Mouse (Mus musculus): ENCODE data around the gene Onecut1. TPM values are rescaled to one million over a fixed set of nuclear protein-coding genes. Genes with fewer than 3 reads are reported as not detected.

The Onecut1 gene
- polyA plus RNA-seq, 1 experiment from 2014 or later = 2.0 TPM

DNA sequence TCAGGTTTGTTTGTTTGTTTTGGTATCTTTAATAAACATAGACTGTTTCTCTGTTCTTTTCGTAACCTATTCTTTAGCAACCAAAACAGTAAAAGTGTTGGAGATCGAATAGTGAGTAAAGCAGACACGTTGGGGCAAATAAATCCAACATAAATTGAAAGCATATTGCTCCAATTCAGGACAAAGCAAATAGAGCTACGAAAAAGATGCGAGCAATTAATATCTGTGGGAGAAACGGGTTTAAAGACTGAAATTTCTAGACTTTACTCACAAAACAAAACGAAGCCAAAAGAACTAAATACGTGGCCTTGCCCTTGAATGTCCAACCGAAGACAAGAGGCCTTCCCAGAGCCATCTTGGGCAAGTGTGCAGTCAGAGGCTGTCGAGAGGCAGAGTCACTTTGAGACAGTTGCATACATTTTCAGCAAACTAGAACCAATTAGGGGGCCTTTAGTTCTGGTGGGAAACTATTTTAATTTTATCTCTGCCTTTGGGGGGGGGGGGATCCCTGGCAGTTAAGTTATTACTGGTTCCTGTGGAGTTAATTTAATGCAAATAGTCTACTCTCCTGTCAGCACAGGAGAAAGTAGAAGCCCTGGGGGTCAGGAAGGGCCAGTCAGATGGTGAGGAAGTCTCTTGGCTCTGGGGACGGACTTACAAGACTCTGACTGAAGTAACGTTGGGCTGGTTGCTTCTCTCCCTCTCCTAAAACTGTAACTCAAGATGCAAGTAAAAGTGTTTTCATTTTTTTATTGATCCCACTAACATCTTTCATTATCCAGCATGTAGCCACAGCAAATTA, 11.5 kb upstream of the Onecut1 start:
- no peaks in the 10 kb centered on the region for H3K36me3 ChIP-seq (ENCODE audit: control insufficient read depth, insufficient read depth, low read length)
- H3K27ac ChIP-seq (ENCODE audit: low read length) = no peak overlapping the region
- H3K4me2 ChIP-seq (ENCODE audit: low read depth, low read length) = peak overlapping the region; percentile 59; the same call in 1 of the 2 replicates
- H3K4me3 ChIP-seq (replicated peaks; ENCODE audit: low read length) = no peak overlapping the region
- 14% methylated on average over 12 of the region's 12 CpGs for WGBS
- no peak for ATAC-seq (ENCODE audit: insufficient read depth, low FRiP score)
- no peak overlapping the region; the same call in 1 of the 2 replicates for H3K9ac ChIP-seq (ENCODE audit: low read length)
- peaks cover 93% of the 10 kb centered on the region for H3K27me3 ChIP-seq (ENCODE audit: control insufficient read depth, insufficient read depth, low read length)
- 0 out of 2 replicates have a peak, but pooled peaks cover 8% of the 10 kb centered on the region for H3K4me1 ChIP-seq (ENCODE audit: control insufficient read depth, insufficient read depth, low read length)
- H3K9me3 ChIP-seq (replicated peaks; ENCODE audit: control insufficient read depth, low read length) = no peaks in the 10 kb centered on the region

- Histone ChIP-seq H3K4me3 (replicated peaks; ENCODE audit: low read length) (no peak overlapping the region), H3K27ac (ENCODE audit: low read length) (no peak overlapping the region), H3K4me2 (ENCODE audit: low read depth, low read length) (no peak overlapping the region), H3K9ac (ENCODE audit: low read length) (no peak overlapping the region), H3K9me3 (replicated peaks; ENCODE audit: control insufficient read depth, low read length) (no peaks in the 10 kb centered on the region), H3K27me3 (ENCODE audit: control insufficient read depth, insufficient read depth, low read length) (peaks cover 93% of the 10 kb centered on the region), H3K4me1 (ENCODE audit: control insufficient read depth, insufficient read depth, low read length) (0 out of 2 replicates have a peak, but pooled peaks cover 8% of the 10 kb centered on the region), H3K36me3 (ENCODE audit: control insufficient read depth, insufficient read depth, low read length) (no peaks in the 10 kb centered on the region)
- WGBS = 15% methylated on average over 5 of the region's 5 CpGs
- no peak for ATAC-seq (ENCODE audit: insufficient read depth, low FRiP score)
Measured at GRCm38 (mm10) chr9:74850781-74851145, 11.0 kb upstream of the Onecut1 start.

DNA sequence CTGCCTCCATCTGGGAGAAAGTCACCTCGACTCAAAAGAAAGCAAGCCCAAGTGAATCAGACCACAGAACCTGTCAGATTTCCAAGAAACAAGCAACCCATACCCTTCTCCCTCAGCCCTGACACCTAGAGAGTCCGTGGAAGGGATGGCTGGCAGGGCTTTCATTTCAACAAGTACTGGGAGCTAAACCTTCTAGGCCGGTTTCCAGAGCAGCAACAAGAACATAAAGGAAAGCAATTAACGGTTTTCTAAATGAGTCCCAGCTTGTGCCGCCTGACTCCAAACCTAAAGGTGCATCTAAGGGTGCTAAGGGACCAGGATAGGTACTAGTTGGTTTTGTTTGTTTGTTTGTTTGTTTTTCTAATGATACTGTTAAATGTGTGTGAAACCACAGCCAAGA, 10.1 kb upstream of the Onecut1 start:
- Histone ChIP-seq H3K9ac (ENCODE audit: low read length) (no peak overlapping the region), H3K4me1 (ENCODE audit: control insufficient read depth, insufficient read depth, low read length) (0 out of 2 replicates have a peak, but pooled peaks cover 8% of the 10 kb centered on the region), H3K36me3 (ENCODE audit: control insufficient read depth, insufficient read depth, low read length) (no peaks in the 10 kb centered on the region), H3K9me3 (replicated peaks; ENCODE audit: control insufficient read depth, low read length) (no peaks in the 10 kb centered on the region), H3K27me3 (ENCODE audit: control insufficient read depth, insufficient read depth, low read length) (peaks cover 90% of the 10 kb centered on the region), H3K4me3 (replicated peaks; ENCODE audit: low read length) (no peak overlapping the region), H3K27ac (ENCODE audit: low read length) (no peak overlapping the region), H3K4me2 (ENCODE audit: low read depth, low read length) (no peak overlapping the region)
- WGBS = 9% methylated on average over 5 of the region's 5 CpGs
- no peak for ATAC-seq (ENCODE audit: insufficient read depth, low FRiP score)

DNA sequence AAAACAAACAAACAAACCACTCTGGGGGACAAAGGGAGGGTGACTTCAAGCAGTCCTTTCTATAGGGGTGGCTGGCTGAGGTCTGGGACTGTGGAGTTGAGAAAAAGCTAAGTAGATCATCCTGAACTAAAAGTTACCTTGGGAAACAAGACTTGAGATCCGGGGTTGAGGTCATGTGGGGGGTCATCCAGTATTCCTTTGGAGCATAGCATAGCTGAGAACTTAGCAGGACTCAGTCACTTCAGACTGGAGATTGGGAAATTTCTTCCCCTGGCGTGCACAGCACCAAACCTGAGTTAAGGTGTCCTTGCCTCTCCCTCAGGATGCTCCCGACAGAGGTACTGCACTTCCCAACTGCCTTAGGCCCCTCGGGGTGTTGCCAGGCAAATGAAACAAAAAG, 9.4 kb upstream of the Onecut1 start:
- Histone ChIP-seq H3K36me3 (ENCODE audit: control insufficient read depth, insufficient read depth, low read length) (no peaks in the 10 kb centered on the region), H3K4me3 (replicated peaks; ENCODE audit: low read length) (no peak overlapping the region), H3K27me3 (ENCODE audit: control insufficient read depth, insufficient read depth, low read length) (peaks cover 88% of the 10 kb centered on the region), H3K9ac (ENCODE audit: low read length) (no peak overlapping the region), H3K9me3 (replicated peaks; ENCODE audit: control insufficient read depth, low read length) (no peaks in the 10 kb centered on the region), H3K4me2 (ENCODE audit: low read depth, low read length) (no peak overlapping the region), H3K27ac (ENCODE audit: low read length) (no peak overlapping the region), H3K4me1 (ENCODE audit: control insufficient read depth, insufficient read depth, low read length) (0 out of 2 replicates have a peak, but pooled peaks cover 8% of the 10 kb centered on the region)
- WGBS = 12% methylated on average over 4 of the region's 4 CpGs
- ATAC-seq (ENCODE audit: insufficient read depth, low FRiP score) = no peak

DNA sequence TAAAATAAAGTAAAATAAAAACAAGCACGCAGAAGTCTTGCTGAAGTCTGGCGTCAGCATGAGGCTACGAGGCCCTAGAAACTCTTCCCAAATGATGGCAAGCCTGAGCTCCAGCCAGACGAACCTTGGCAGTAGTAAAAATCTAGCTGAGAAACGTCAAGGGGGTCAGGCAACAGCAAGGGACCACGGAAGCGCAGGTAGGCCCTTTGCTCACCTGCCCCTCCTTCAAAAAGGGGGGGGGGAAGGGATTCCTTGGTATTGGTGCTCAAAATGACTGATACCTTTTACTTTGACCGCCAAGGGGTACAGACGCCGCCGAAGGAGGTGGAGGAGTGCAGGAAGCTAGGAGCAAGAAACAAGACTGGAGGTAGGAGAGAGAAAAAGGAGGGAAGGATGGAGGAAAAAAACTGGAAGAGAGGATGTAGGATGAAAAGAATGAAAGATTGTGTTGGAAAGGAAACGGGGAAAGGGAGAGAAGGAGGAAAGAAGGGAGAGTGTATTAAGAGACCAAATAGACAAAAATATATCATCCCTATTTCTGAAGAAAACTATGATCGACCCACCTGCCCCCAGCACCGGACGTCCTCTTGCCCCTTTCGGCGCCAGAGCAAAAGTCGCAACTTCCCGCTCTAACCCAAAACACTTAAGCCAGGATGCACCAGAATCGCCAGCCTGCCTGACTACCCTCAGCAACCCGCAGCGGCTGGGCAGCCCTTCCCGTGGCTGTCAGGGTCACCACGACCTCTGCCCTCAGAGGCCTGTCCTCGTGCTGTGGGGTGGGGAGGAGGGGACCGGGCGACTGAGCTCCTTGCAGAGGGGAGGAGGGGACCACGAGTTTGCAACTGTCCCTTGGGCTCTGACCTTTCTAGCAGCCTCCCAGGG, 8.3 kb upstream of the Onecut1 start:
- Histone ChIP-seq H3K27ac (ENCODE audit: low read length) (no peak overlapping the region), H3K36me3 (ENCODE audit: control insufficient read depth, insufficient read depth, low read length) (no peaks in the 10 kb centered on the region), H3K4me3 (replicated peaks; ENCODE audit: low read length) (no peak overlapping the region), H3K4me1 (ENCODE audit: control insufficient read depth, insufficient read depth, low read length) (0 out of 2 replicates have a peak, but pooled peaks cover 8% of the 10 kb centered on the region), H3K27me3 (ENCODE audit: control insufficient read depth, insufficient read depth, low read length) (peaks cover 89% of the 10 kb centered on the region), H3K9me3 (replicated peaks; ENCODE audit: control insufficient read depth, low read length) (no peaks in the 10 kb centered on the region), H3K9ac (ENCODE audit: low read length) (0 out of 2 replicates have a peak overlapping the region, but pooled peaks have one; percentile 12), H3K4me2 (ENCODE audit: low read depth, low read length) (no peak overlapping the region; the same call in 1 of the 2 replicates)
- no peak for ATAC-seq (ENCODE audit: insufficient read depth, low FRiP score)
- 4% methylated on average over 28 of the region's 28 CpGs for WGBS

DNA sequence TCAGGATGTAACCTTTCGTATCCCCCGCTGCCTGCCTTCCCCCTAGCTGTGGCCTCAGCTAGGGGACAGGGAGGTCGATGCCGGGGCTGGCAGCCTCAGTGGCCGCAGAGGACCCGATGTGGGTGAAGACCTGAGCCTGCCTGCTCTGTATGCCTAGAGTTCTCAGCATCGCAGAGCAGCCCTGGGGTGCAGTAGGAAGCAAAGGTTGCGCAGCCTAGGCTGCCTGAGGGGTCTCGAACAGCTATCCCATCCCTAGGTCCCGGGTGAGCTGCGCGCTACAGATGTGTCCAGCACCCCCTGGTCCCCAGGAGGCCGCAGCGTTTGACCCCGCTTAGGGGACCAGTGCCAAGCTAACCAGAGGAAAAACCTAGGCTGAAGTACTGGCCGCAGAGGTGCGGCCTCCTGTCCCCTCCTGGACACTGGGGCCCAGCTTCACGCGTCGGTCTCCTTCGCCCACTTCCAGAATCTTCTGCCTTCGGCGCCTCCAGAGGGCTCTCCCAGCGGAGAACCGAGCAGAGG, 7.6 kb upstream of the Onecut1 start:
- 5% methylated on average over 25 of the region's 25 CpGs for WGBS
- ATAC-seq (ENCODE audit: insufficient read depth, low FRiP score) = no peak

GRCm38 (mm10) chr9:74855446-74855845, 6.3 kb upstream of the Onecut1 start:
- no peak for ATAC-seq (ENCODE audit: insufficient read depth, low FRiP score)
- Histone ChIP-seq H3K27ac (ENCODE audit: low read length) (no peak overlapping the region), H3K4me2 (ENCODE audit: low read depth, low read length) (no peak overlapping the region), H3K27me3 (ENCODE audit: control insufficient read depth, insufficient read depth, low read length) (peaks cover 88% of the 10 kb centered on the region), H3K4me3 (replicated peaks; ENCODE audit: low read length) (no peak overlapping the region), H3K9me3 (replicated peaks; ENCODE audit: control insufficient read depth, low read length) (no peaks in the 10 kb centered on the region), H3K9ac (ENCODE audit: low read length) (no peak overlapping the region), H3K4me1 (ENCODE audit: control insufficient read depth, insufficient read depth, low read length) (no peaks in the 10 kb centered on the region), H3K36me3 (ENCODE audit: control insufficient read depth, insufficient read depth, low read length) (no peaks in the 10 kb centered on the region)
- 8% methylated on average over 4 of the region's 4 CpGs for WGBS

More for the DNA sequence above, 7.6 kb upstream of the Onecut1 start:
- peaks cover 90% of the 10 kb centered on the region for H3K27me3 ChIP-seq (ENCODE audit: control insufficient read depth, insufficient read depth, low read length)
- 0 out of 2 replicates have a peak overlapping the region, but pooled peaks have one; percentile 12 for H3K9ac ChIP-seq (ENCODE audit: low read length)
- no peak overlapping the region for H3K27ac ChIP-seq (ENCODE audit: low read length)
- 0 out of 2 replicates have a peak, but pooled peaks cover 2% of the 10 kb centered on the region for H3K4me1 ChIP-seq (ENCODE audit: control insufficient read depth, insufficient read depth, low read length)
- no peaks in the 10 kb centered on the region for H3K36me3 ChIP-seq (ENCODE audit: control insufficient read depth, insufficient read depth, low read length)
- no peak overlapping the region for H3K4me2 ChIP-seq (ENCODE audit: low read depth, low read length)
- H3K4me3 ChIP-seq (replicated peaks; ENCODE audit: low read length) = no peak overlapping the region; the same call in 1 of the 2 replicates
- no peaks in the 10 kb centered on the region for H3K9me3 ChIP-seq (replicated peaks; ENCODE audit: control insufficient read depth, low read length)

DNA sequence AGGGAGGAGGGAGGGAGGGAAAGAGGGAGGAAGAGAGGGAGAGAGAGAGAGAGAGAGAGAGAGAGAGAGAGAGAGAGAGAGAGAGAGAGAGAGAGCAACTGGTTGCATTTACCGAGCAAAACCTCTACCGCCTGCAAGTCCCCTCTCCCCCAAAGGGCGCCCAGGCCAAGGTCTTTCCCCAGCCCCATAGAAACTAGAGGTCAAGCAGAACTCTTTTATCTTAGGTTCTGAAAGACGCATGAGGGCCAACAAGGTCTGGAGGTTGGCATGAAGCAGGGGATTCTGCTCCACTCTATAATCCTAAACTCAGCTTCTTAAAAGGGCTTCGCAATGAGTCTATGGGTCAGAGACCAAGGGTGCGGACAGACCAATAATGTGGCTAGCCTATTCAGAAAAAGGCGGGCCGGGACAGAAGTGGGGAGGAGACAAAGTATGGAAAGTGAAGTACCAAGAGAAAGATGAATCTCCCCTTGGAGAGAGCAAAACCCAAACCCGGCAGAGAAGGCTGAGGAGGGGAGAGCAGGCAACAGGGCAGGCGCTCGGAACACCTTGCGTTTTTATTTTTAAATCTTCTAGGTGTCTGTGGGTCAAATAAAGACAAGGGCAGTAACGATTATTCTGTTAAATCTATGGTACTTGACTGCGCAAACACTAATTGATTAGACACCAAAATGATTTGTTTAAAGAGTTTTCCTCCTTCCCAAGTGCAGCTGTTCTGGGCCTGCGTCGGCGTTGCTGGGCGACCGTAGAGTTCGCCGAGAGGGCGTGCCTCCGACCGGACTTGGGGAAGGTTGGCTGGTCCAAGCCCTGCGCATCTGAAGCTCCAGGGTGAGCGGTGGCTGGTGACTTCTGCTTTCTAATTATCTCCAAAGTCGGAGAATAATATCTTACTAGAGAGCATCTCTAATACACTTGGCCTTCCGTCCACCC, 4.9 kb upstream of the Onecut1 start:
- ATAC-seq (ENCODE audit: insufficient read depth, low FRiP score) = no peak
- no peak overlapping the region for H3K4me3 ChIP-seq (replicated peaks; ENCODE audit: low read length)
- no peak overlapping the region for H3K4me2 ChIP-seq (ENCODE audit: low read depth, low read length)
- no peaks in the 10 kb centered on the region for H3K4me1 ChIP-seq (ENCODE audit: control insufficient read depth, insufficient read depth, low read length)
- no peak overlapping the region for H3K9ac ChIP-seq (ENCODE audit: low read length)
- WGBS = 4% methylated on average over 28 of the region's 28 CpGs
- peaks cover 88% of the 10 kb centered on the region for H3K27me3 ChIP-seq (ENCODE audit: control insufficient read depth, insufficient read depth, low read length)
- H3K27ac ChIP-seq (ENCODE audit: low read length) = no peak overlapping the region
- no peaks in the 10 kb centered on the region for H3K36me3 ChIP-seq (ENCODE audit: control insufficient read depth, insufficient read depth, low read length)
- H3K9me3 ChIP-seq (replicated peaks; ENCODE audit: control insufficient read depth, low read length) = no peaks in the 10 kb centered on the region

Measured in stomach, embryonic 16.5 days (tissue).